In the genomic region with DNA sequence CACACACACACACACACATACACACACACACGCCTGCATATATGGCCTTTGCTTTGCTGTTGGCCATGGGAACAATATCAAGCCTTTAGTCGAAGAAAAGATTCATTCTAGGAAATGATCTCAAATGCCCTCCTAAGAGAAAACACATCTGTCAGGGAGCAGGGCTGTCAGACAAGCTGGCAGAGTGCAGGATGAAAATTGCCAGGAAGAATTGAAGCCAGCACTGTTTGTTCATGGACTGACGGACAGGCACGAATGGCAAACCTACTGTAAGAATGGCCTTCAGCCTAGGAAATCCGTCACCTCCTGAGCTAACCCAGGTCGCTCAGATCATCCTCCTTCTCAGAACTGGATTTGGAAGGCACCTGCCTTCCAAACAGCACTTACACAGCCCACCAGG, we compare ENCODE assay signal across 13 mouse cellular contexts.
DNase-seq lines count a peak whose midpoint lies in the region.
"Had no signal": no experiment of that assay in that cellular context is flagged by ENCODE, and none has a peak within 500 bp of the region (broad histone marks: within the 10 kb centered on the region; RNA-seq: fewer than 3 reads in every experiment).

No protein-coding gene starts in this region.

- DNase-seq in cerebellum, postnatal 14 days, result peak; percentile 29 to 33
- no peak for DNase-seq in cerebellum, adult 11 months
- DNase-seq in gastrocnemius, postnatal 14 days, result peak; percentile 11
- no peak for DNase-seq in gastrocnemius, postnatal 4 days (ENCODE audit: low spot score in 2 of 2)
- peak; percentile 13 for DNase-seq in left cerebral cortex, postnatal 4 days
- DNase-seq in left cerebral cortex, adult 9 months (ENCODE audit: low spot score in 2 of 2), result no peak
- no peak for DNase-seq in testis, postnatal 10 days (ENCODE audit: low spot score)
- DNase-seq: adrenal gland, postnatal 10 days; cerebellum, adult 18-20 months; cerebellum, adult 9-11 months; heart, adult 11 months; heart, postnatal 36 days; kidney, adult 2 months had no signal

- intact Hi-C loops in gastrocnemius, postnatal 14 days (cut with DNase I; ENCODE audit: low total_unique reads), result no loop called here
- intact Hi-C loops in left cerebral cortex, postnatal 4 days (cut with DNase I), result no loop called here

Comparison
In these comparisons a context has a peak if more than half of its experiments do, and no peak if none do; other contexts are left out.
1. DNase-seq: peak in cerebellum, postnatal 14 days (2 of 2), gastrocnemius, postnatal 14 days (single experiment) and left cerebral cortex, postnatal 4 days (single experiment); none in cerebellum, adult 11 months (single experiment), gastrocnemius, postnatal 4 days (0 of 2), left cerebral cortex, adult 9 months (0 of 2) and testis, postnatal 10 days (single experiment).